Mouse (Mus musculus) CD4-positive naive resting alpha-beta T cell, adult 57 days (primary cell): ENCODE data around the gene Jagn1. TPM values are rescaled to one million over a fixed set of nuclear protein-coding genes. Genes with fewer than 3 reads are reported as not detected.

Experiments
- total RNA-seq: library from RNA; stranded (reverse); gene quantifications from one replicate; pipeline ENCODE4 v1.2.4, GENCODE M21; 2023

Gene Jagn1
- total RNA-seq: 18.3 TPM

DNA sequence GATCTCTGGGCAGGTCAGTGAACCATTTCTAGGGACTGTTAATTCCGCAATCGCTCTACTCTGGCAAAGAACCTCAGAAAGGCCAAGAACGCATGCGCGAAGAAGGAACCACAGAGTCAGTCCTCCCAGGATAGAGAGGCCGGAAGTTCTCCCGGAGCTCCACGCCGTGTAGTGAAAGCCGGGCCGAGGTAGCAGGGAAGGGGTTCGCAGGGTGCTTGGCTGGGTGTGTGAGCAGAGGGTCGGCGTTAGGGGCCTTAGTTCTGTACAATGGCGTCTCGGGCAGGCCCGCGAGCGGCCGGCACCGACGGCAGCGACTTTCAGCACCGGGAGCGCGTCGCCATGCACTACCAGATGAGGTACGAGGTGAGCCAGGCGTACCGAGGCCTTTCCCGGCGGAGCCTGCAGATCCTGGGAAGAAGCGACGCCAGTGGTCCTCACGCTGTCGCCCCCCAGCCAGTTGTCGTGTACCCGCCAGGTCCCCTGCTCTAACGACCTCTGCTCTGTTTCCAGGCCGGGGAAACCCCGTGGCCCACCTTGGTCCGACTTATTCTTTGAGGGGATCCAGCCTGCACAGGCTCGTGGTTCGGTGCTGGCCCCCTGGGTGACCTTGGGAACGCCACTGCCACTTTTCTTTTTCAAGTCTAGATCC lies at the start of gene Jagn1:
TSS of gene Jagn1 (plus strand) at position 128 of the 649 bp plus-strand sequence.

DNA sequence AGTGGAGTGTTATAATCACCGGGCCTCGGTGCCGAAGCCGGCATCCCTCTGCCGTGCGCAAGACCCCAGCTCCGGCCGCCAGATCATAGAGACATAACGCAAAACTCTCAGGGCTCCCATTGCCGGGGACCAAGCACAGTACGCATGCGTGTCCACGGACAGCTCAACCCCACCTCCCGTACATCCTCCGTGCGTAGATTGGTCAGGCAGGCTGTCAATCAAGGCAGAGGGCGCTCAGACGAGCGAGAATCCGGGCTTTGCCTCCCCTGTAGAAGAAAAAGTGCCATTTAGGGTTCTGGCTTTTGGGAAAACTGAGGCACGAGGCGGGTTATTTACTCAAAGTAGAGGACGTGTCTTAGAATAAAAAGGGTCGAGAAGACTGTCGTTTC lies 23.2 kb upstream of the Jagn1 start, which contains the start of gene Rpusd3:
TSS of gene Rpusd3 (minus strand) at position 142 of the 389 bp plus-strand sequence.

DNA sequence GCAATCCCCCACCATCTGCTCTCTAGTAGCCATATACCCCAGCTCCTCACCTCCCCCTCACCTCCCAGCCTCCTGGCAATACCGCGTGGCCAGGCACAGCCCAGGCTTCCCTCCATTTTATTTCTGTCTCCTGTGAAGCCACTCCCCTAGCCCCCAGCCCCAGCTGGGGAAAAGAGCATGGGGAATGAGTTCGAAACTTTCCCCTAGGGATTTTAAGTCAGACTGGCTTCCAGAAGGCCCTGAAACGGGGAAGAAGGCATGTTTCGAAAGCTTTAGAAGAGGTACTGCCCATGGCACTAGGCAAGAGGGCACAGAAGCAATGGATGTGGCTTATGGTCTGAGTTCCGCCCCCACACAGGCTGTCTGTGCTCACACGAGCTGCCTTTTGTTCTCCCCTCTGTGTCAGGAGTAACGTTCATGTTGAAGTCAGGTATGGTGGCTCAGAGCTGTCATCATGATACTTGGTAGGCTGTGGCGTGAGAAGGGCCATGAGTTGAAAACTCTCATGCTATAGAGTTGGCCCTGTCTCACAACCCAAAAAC lies 6.6 kb upstream of the Jagn1 start, which contains the start of gene Cidec:
TSS of gene Cidec (minus strand) at position 97 of the 542 bp plus-strand sequence.

DNA sequence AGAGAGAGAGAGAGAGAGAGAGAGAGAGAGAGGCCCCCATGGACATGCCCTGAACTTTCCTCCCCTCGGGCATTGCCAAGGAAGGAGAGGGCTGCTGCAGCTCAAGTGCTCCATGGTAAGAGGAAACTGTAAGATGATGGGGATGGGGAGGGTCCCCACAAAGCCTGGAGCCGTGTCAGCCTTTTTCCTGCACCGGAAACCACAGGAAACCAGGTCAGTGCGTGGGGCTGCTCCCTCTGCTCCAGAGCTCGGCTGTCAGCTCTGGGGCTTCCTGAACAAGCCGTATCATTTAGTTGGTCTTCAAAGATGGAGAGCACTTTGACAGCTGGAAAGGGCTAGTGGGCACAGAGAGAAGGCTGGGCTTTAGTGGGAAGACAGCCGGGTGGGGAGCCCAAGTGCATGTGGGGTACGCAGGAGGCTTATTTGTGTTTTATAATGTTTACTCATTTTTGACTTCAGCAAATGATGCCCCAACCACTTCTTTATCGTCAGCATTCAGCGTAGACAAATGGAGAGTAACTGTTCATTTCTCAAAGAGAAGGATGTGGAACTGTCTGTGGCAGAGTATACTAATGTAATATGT lies 15.7 kb downstream of the Jagn1 start, which contains the start of gene Il17re:
TSS of gene Il17re (plus strand) at position 533 of the 583 bp plus-strand sequence.

DNA sequence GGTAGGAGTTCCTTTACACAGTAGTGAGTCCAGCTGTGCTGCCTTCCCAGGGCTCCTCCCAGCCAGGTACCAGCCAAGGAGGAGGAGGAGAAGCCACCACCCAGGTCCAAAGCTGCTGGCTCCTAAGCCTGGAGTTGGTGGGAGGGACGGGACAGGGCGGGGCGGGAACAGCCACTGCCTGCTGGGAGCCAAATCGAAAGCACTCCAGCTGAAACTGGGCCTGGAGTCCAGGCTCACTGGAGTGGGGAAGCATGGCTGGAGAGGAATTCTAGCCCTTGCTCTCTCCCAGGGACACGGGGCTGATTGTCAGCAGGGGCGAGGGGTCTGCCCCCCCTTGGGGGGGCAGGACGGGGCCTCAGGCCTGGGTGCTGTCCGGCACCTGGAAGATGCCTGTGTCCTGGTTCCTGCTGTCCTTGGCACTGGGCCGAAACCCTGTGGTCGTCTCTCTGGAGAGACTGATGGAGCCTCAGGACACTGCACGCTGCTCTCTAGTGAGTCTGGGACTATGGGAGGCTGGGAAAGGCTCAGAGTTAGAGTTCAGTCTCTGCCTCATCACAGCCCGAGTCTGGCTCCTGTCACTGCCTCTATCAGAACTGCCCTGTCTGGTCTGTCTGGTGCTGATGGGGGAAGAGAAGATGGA lies 29.0 kb downstream of the Jagn1 start, which contains the start of gene Il17rc:
TSS of gene Il17rc (plus strand) at position 131 of the 640 bp plus-strand sequence.

DNA sequence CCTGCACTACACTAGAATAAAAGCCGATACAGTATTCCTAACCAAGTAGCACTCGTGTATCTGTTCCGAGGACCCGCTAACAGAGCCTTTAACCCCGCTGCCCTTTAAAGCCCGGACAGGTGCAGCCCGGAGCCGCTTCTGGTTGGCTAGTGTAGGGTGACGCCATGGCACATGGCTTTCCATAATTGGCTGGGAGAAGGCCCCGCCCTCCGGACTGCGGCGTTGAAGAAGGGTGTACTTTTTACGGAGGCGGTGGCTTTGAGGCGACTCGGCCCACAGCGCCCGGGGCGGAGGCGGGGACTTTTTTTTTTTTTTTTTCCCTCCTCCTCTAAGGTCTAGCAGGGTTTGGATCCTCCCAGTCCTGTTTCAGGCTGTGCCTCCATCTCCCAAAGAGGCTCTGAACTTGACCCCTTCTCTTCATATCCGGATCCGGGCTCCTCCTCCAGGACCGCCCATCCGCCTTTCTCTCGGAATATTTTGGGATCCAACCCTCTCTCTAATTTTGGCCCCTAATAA lies 40.8 kb downstream of the Jagn1 start, which contains the start of gene Creld1:
TSS of gene Creld1 (plus strand) at position 198 of the 516 bp plus-strand sequence.

Other genes with a start within 250 kb of the Jagn1 start
- gene Lhfpl4, start 247.2 kb upstream of the Jagn1 start, total RNA-seq: 0.44 TPM
- gene Mtmr14, start 204.7 kb upstream of the Jagn1 start, total RNA-seq: 34.8 TPM
- gene Cpne9, start 160.3 kb upstream of the Jagn1 start, total RNA-seq: 2.9 TPM
- 75.3 TPM for gene Brpf1, start 135.4 kb upstream of the Jagn1 start, total RNA-seq
- gene Ogg1, start 115.6 kb upstream of the Jagn1 start, total RNA-seq: 9.0 TPM
- 0.47 TPM for gene Camk1, start 98.6 kb upstream of the Jagn1 start, total RNA-seq
- 29.1 TPM for gene Tada3, start 64.7 kb upstream of the Jagn1 start, total RNA-seq
- gene Arpc4, start 64.5 kb upstream of the Jagn1 start, total RNA-seq: 232 TPM
- 58.3 TPM for gene Ttll3, start 53.3 kb upstream of the Jagn1 start, total RNA-seq
- 10.6 TPM for gene Rpusd3, start 23.2 kb upstream of the Jagn1 start, total RNA-seq
- gene Cidec, start 6.8 kb upstream of the Jagn1 start, total RNA-seq: not detected
- 0.71 TPM for gene Il17re, start 15.9 kb downstream of the Jagn1 start, total RNA-seq
- 0.35 TPM for gene Il17rc, start 28.9 kb downstream of the Jagn1 start, total RNA-seq
- gene Creld1, start 40.7 kb downstream of the Jagn1 start, total RNA-seq: 10.8 TPM
- gene Prrt3, start 59.4 kb downstream of the Jagn1 start, total RNA-seq: 0.35 TPM
- gene Emc3, start 89.1 kb downstream of the Jagn1 start, total RNA-seq: 65.7 TPM
- gene Fancd2, start 89.1 kb downstream of the Jagn1 start, total RNA-seq: 0.80 TPM
- not detected for gene Fancd2os, start 158.1 kb downstream of the Jagn1 start, total RNA-seq
- 91.9 TPM for gene Brk1, start 162.2 kb downstream of the Jagn1 start, total RNA-seq
- 19.3 TPM for gene Vhl, start 181.4 kb downstream of the Jagn1 start, total RNA-seq
- gene Irak2, start 195.9 kb downstream of the Jagn1 start, total RNA-seq: 57.6 TPM